31 mouse cellular contexts compared by ENCODE assay signal in the genomic region with DNA sequence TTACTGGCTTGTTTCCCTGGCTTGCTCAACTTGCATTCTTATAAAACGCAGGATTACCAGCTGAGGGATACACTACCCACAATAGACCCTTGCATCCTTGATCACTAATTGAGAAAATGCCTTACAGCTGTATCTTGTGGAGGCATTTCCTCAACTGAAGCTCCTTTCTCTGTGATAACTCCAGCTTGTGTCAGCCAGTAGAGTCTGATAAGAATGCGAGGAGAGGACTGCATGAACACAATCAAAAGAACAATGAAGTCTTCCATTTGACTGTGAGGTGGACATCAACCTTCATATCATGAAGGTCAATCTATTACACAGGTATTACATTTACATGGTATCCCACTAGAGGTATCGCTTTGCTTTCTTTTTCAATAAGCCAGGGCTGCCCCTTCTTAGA.
"Had no signal": no experiment of that assay in that cellular context is flagged by ENCODE, and none has a peak within 500 bp of the region (broad histone marks: within the 10 kb centered on the region; RNA-seq: fewer than 3 reads in every experiment).

No protein-coding gene starts in this region.

- H3K27me3 ChIP-seq: heart, embryonic 12.5 days; heart, embryonic 13.5 days; heart, embryonic 15.5 days; hindbrain, embryonic 12.5 days; hindbrain, embryonic 13.5 days; hindbrain, embryonic 15.5 days; intestine, embryonic 15.5 days; kidney, embryonic 15.5 days had no signal

- H3K9ac ChIP-seq: heart, embryonic 12.5 days; heart, embryonic 13.5 days; heart, embryonic 15.5 days; hindbrain, embryonic 12.5 days; hindbrain, embryonic 13.5 days; hindbrain, embryonic 14.5 days; hindbrain, embryonic 15.5 days; intestine, embryonic 15.5 days; kidney, embryonic 15.5 days had no signal

- DNase-seq: heart, postnatal 10 days; heart, postnatal 14 days; heart, postnatal 36 days; heart, postnatal 4 days; kidney, adult 11 months; kidney, adult 18-20 months; kidney, adult 2 months; kidney, adult 8-10 months; kidney, adult 9 months; kidney, postnatal 10 days; kidney, postnatal 14 days; kidney, postnatal 25 days; kidney, postnatal 36 days; kidney, postnatal 4 days; layer of hippocampus, adult 9-11 months; layer of hippocampus, postnatal 36 days had no signal

- H3K27ac ChIP-seq: heart, embryonic 10.5 days; heart, embryonic 13.5 days; heart, embryonic 15.5 days; hindbrain, embryonic 10.5 days; hindbrain, embryonic 12.5 days; hindbrain, embryonic 13.5 days; hindbrain, embryonic 14.5 days; hindbrain, embryonic 15.5 days; hindbrain, postnatal 0 days; intestine, embryonic 15.5 days; kidney, embryonic 15.5 days; kidney, postnatal 0 days; layer of hippocampus, adult 2 months; left cerebral cortex, adult 2 months had no signal

- H3K36me3 ChIP-seq: heart, embryonic 10.5 days; heart, embryonic 12.5 days; heart, embryonic 13.5 days; heart, embryonic 15.5 days; hindbrain, embryonic 10.5 days; hindbrain, embryonic 12.5 days; hindbrain, embryonic 13.5 days; hindbrain, embryonic 15.5 days; intestine, embryonic 15.5 days; kidney, embryonic 15.5 days had no signal

- H3K4me3 ChIP-seq: heart, embryonic 10.5 days; heart, embryonic 12.5 days; heart, embryonic 13.5 days; heart, embryonic 15.5 days; hindbrain, embryonic 10.5 days; hindbrain, embryonic 12.5 days; hindbrain, embryonic 13.5 days; hindbrain, embryonic 15.5 days; intestine, embryonic 15.5 days; kidney, embryonic 15.5 days; layer of hippocampus, adult 2 months; left cerebral cortex, adult 2 months had no signal

- H3K4me1 ChIP-seq: heart, embryonic 10.5 days; heart, embryonic 12.5 days; heart, embryonic 13.5 days; heart, embryonic 15.5 days; hindbrain, embryonic 10.5 days; hindbrain, embryonic 12.5 days; hindbrain, embryonic 13.5 days; hindbrain, embryonic 15.5 days; intestine, embryonic 15.5 days; kidney, embryonic 15.5 days had no signal

- H3K9me3 ChIP-seq: heart, embryonic 10.5 days; heart, embryonic 12.5 days; heart, embryonic 13.5 days; heart, embryonic 15.5 days; hindbrain, embryonic 10.5 days; hindbrain, embryonic 12.5 days; hindbrain, embryonic 13.5 days; hindbrain, embryonic 15.5 days; intestine, embryonic 15.5 days; kidney, embryonic 15.5 days had no signal
